Mouse (Mus musculus) midbrain, embryonic 12.5 days (tissue): ENCODE results near the gene Upp2. TPM values are rescaled to one million over a fixed set of nuclear protein-coding genes. Genes with fewer than 3 reads are reported as not detected.

Experiments
- ATAC-seq: fragments of 200-750 bp; cut with Nextera tagmentation; 2 replicates; pipeline ENCODE4 v1.8.0; 2017; ENCODE audit warnings: low read depth, moderate TSS enrichment, moderate library complexity; ENCODE audit not compliant: low FRiP score
- H3K27ac ChIP-seq: fragments of 300-500 bp; sonication (generic); replicated peaks from 2 replicates; pipeline ENCODE4 v1.5.1; 2016; ENCODE audit warnings: mild to moderate bottlenecking
- H3K27me3 ChIP-seq: fragments of 300-500 bp; sonication (generic); 2 replicates; pipeline ENCODE4 v1.6.1; 2016; ENCODE audit warnings: mild to moderate bottlenecking
- H3K36me3 ChIP-seq: fragments of 300-500 bp; sonication (generic); 2 replicates; pipeline ENCODE4 v1.6.1; 2016
- H3K4me1 ChIP-seq: fragments of 300-500 bp; sonication (generic); 2 replicates; pipeline ENCODE4 v1.6.1; 2016
- H3K4me2 ChIP-seq: fragments of 300-500 bp; sonication (generic); replicated peaks from 2 replicates; pipeline ENCODE4 v1.6.1; 2016; ENCODE audit warnings: mild to moderate bottlenecking, moderate library complexity
- H3K4me3 ChIP-seq: fragments of 300-500 bp; sonication (generic); 2 replicates; pipeline ENCODE4 v1.5.1; 2016; ENCODE audit warnings: mild to moderate bottlenecking
- H3K9ac ChIP-seq: fragments of 300-500 bp; sonication (generic); replicated peaks from 2 replicates; pipeline ENCODE4 v1.6.1; 2016; ENCODE audit warnings: mild to moderate bottlenecking, moderate library complexity
- H3K9me3 ChIP-seq: fragments of 300-500 bp; sonication (generic); 2 replicates; pipeline ENCODE4 v1.6.1; 2016; ENCODE audit warnings: mild to moderate bottlenecking
- WGBS: fragments of 180-500 bp; shearing (Covaris S2); methylation state at CpG from one replicate; pipeline ENCODE4 v1.1.7; 2016; 5-methylcytosine and 5-hydroxymethylcytosine counted together
- polyA plus RNA-seq: library from polyadenylated mRNA; unstranded; fragments of >200 nt; fragmentation: Nextera tagmentation; extraction: Ambion mirVana; gene quantifications from 2 replicates; pipeline ENCODE4 v1.2.1, GENCODE M21; 2016

The Upp2 gene
- polyA plus RNA-seq, 1 experiment from 2014 or later: 8.1 TPM

DNA sequence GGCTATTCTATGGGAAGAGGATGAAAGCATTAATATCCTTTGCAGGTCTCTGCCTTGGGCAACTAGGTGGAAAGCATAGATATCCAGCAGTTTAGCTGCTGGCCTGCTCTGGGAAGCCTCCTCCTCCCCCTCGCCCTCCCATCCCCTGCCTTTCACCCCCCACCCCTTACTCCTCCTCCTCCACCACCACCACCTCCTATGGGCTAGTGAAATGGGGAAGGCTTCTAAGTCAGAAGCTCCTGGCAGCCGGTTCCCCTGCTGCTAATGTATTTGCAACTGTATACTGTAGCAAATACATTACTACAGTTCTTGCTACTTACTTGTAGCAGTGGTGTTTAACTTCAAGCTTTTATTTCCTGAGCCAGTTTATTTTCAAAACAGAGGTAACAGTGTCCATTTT lies 60.9 kb downstream of the Upp2 start:
- peaks cover 25% of the 10 kb centered on the region for H3K27me3 ChIP-seq
- ATAC-seq: no peak

GRCm38 (mm10) chr2:58628993-58629392 lies 61.9 kb downstream of the Upp2 start:
- Histone ChIP-seq H3K9me3 (no peaks in the 10 kb centered on the region), H3K27ac (no peak overlapping the region), H3K9ac (no peak overlapping the region), H3K4me3 (no peak overlapping the region), H3K4me2 (no peak overlapping the region), H3K27me3 (peaks cover 25% of the 10 kb centered on the region), H3K4me1 (peaks cover 15% of the 10 kb centered on the region), H3K36me3 (no peaks in the 10 kb centered on the region)
- WGBS: 49% methylated on average over 3 of the region's 3 CpGs
- ATAC-seq: no peak

More for the DNA sequence above, 60.9 kb downstream of the Upp2 start:
- Histone ChIP-seq H3K27ac (no peak overlapping the region), H3K9me3 (no peaks in the 10 kb centered on the region), H3K36me3 (no peaks in the 10 kb centered on the region), H3K4me2 (no peak overlapping the region), H3K9ac (no peak overlapping the region), H3K4me3 (no peak overlapping the region), H3K4me1 (peaks cover 15% of the 10 kb centered on the region)
- WGBS: 22% methylated on average over 1 of the region's 2 CpGs

DNA sequence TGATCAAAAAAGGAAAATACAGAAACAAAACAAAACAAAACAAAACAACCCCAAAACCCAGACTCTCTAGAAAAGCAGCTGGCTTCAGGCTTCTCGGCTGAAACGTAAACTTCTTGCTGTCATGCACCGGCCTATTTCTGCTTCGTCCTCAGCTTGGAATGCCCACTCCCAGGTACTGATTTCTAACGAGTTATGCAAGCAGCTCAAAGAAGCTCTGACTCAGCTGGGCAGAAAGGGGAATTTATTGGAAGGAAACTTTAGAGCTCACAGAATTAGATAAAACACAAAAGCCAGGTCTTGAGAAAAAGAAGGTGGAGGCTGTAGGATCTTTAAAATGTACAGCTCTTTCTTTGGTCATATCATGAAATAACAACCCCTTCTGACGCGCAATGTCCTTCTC lies 62.3 kb downstream of the Upp2 start:
- no peak overlapping the region for H3K4me2 ChIP-seq
- H3K4me1 ChIP-seq: peaks cover 15% of the 10 kb centered on the region
- no peak overlapping the region for H3K9ac ChIP-seq
- WGBS: 52% methylated on average over 7 of the region's 7 CpGs
- H3K36me3 ChIP-seq: no peaks in the 10 kb centered on the region
- no peak for ATAC-seq
- H3K9me3 ChIP-seq: no peaks in the 10 kb centered on the region
- no peak overlapping the region for H3K4me3 ChIP-seq
- H3K27ac ChIP-seq: no peak overlapping the region
- peaks cover 25% of the 10 kb centered on the region for H3K27me3 ChIP-seq

- WGBS: 93% methylated on average over 11 of the region's 11 CpGs
- no peak overlapping the region for H3K27ac ChIP-seq
- ATAC-seq: no peak
- no peaks in the 10 kb centered on the region for H3K36me3 ChIP-seq
- H3K4me1 ChIP-seq: no peaks in the 10 kb centered on the region
- no peak overlapping the region for H3K4me3 ChIP-seq
- H3K9me3 ChIP-seq: no peaks in the 10 kb centered on the region
- no peak overlapping the region for H3K9ac ChIP-seq
- H3K27me3 ChIP-seq: 0 out of 2 replicates have a peak, but pooled peaks cover 12% of the 10 kb centered on the region
- H3K4me2 ChIP-seq: no peak overlapping the region
Observed at GRCm38 (mm10) chr2:58633791-58634190, 66.7 kb downstream of the Upp2 start.

GRCm38 (mm10) chr2:58641761-58642555 lies 74.9 kb downstream of the Upp2 start:
- H3K9me3 ChIP-seq: no peaks in the 10 kb centered on the region
- no peaks in the 10 kb centered on the region for H3K4me1 ChIP-seq
- H3K36me3 ChIP-seq: no peaks in the 10 kb centered on the region
- H3K4me3 ChIP-seq: no peak overlapping the region
- no peaks in the 10 kb centered on the region for H3K27me3 ChIP-seq
- H3K9ac ChIP-seq: no peak overlapping the region
- ATAC-seq: 0 out of 2 replicates have a peak, but pooled peaks have one; percentile 12
- WGBS: 78% methylated on average over 19 of the region's 19 CpGs
- no peak overlapping the region for H3K27ac ChIP-seq
- no peak overlapping the region for H3K4me2 ChIP-seq

DNA sequence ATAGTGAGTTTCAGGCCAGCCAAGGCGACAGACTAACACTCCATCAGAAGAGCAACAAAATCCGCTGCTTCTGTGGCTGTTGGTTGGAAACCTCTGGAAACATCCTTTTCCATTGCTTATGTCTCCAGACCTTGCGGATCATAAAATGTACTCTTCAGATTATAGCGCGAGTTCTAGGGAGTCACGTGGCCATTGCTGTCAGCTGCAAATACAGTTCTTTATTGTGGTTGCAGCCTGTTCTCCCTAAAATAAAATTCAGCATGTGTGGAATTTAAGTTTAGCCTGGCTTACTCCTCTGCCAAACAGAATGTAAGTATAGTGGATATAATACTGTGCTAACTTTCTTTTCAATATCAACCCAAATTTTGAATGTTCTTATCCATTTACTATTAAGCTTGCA lies 78.6 kb downstream of the Upp2 start:
- H3K4me2 ChIP-seq: no peak overlapping the region
- no peaks in the 10 kb centered on the region for H3K36me3 ChIP-seq
- no peak overlapping the region for H3K27ac ChIP-seq
- 90% methylated on average over 6 of the region's 6 CpGs for WGBS
- no peak overlapping the region for H3K9ac ChIP-seq
- H3K27me3 ChIP-seq: no peaks in the 10 kb centered on the region
- H3K9me3 ChIP-seq: no peaks in the 10 kb centered on the region
- no peak overlapping the region for H3K4me3 ChIP-seq
- ATAC-seq: no peak
- no peaks in the 10 kb centered on the region for H3K4me1 ChIP-seq

DNA sequence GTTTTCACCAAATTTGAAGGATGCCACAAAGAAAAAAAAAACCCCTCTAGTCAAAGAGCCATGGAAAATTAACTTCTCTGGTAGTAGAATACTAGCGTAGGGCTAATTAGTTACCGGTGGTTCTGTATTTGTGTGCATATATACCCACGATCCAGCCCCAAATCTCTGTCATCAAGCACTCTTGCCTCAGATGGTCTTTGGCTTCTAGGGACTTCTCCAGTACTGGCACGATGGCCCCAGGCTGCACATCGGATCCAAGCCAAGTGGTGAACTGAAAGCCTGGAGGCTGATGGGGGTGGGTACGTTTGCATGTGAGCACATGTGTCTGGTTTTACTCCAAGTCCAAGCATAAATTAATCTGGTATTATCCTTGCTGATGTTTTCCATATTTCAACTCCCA lies 88.1 kb downstream of the Upp2 start:
- Histone ChIP-seq H3K36me3 (no peaks in the 10 kb centered on the region), H3K27me3 (peaks cover 6% of the 10 kb centered on the region; the same call in 1 of the 2 replicates), H3K4me1 (0 out of 2 replicates have a peak, but pooled peaks cover under 1% of the 10 kb centered on the region), H3K4me2 (no peak overlapping the region), H3K4me3 (no peak overlapping the region), H3K9ac (no peak overlapping the region), H3K27ac (no peak overlapping the region), H3K9me3 (no peaks in the 10 kb centered on the region)
- 90% methylated on average over 6 of the region's 6 CpGs for WGBS
- ATAC-seq: no peak

DNA sequence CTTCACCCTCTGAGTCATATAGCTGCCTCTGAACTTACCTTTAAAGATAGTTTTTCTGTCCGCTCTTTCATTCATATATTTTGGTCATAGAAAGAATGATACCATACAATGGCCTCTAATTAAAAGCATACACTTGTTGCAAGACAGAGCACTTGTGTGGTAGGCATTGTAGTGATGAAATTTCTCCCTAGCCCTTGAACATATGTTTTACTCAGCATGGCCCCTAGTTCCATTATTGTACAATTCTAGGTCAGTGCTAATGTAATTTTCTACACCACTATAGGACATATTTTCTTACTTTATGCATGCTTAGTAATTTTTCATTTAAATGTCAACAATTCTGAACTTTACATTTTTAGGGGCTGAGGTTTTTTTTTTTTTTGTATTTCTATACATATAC lies 89.9 kb downstream of the Upp2 start:
- Histone ChIP-seq H3K9ac (no peak overlapping the region), H3K4me1 (0 out of 2 replicates have a peak, but pooled peaks cover 6% of the 10 kb centered on the region), H3K36me3 (no peaks in the 10 kb centered on the region), H3K9me3 (no peaks in the 10 kb centered on the region), H3K27ac (no peak overlapping the region), H3K27me3 (peaks cover 6% of the 10 kb centered on the region; the same call in 1 of the 2 replicates), H3K4me3 (no peak overlapping the region), H3K4me2 (no peak overlapping the region)
- no peak for ATAC-seq
- WGBS: 93% methylated on average over 1 of the region's 1 CpGs

DNA sequence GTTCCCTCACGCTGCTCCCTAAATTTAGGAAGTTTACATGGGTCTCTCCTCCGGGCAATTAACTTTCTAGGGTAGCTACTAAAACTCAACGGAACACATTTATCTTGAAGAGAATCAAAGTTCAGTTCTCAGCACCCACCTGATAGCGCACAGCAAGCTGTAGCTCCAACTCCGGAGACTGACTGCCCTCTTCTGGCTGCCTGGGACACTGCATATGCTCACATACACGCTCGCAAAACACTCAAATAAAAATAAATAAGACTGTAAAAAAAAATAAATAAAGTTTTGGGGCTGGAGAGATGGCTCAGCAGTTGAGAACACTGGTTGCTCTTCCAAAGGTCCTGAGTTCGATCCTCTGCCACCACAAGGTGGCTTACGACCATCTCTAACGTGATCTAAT lies 90.8 kb downstream of the Upp2 start:
- Histone ChIP-seq H3K27me3 (peaks cover 6% of the 10 kb centered on the region; the same call in 1 of the 2 replicates), H3K4me1 (peaks cover 10% of the 10 kb centered on the region), H3K9me3 (no peaks in the 10 kb centered on the region), H3K9ac (no peak overlapping the region), H3K4me2 (no peak overlapping the region), H3K36me3 (no peaks in the 10 kb centered on the region), H3K27ac (no peak overlapping the region), H3K4me3 (no peak overlapping the region)
- WGBS: 94% methylated on average over 10 of the region's 10 CpGs
- ATAC-seq: no peak

GRCm38 (mm10) chr2:58660591-58660990 lies 93.5 kb downstream of the Upp2 start:
- Histone ChIP-seq H3K36me3 (no peaks in the 10 kb centered on the region), H3K27me3 (peaks cover 10% of the 10 kb centered on the region; the same call in 1 of the 2 replicates), H3K4me1 (peaks cover 12% of the 10 kb centered on the region), H3K4me3 (no peak overlapping the region), H3K9ac (no peak overlapping the region), H3K4me2 (no peak overlapping the region), H3K9me3 (no peaks in the 10 kb centered on the region), H3K27ac (no peak overlapping the region)
- no peak for ATAC-seq
- 63% methylated on average over 13 of the region's 13 CpGs for WGBS

GRCm38 (mm10) chr2:58661116-58661515 lies 94.0 kb downstream of the Upp2 start:
- H3K4me2 ChIP-seq: no peak overlapping the region
- no peaks in the 10 kb centered on the region for H3K9me3 ChIP-seq
- no peak overlapping the region for H3K4me3 ChIP-seq
- no peak for ATAC-seq
- no peaks in the 10 kb centered on the region for H3K36me3 ChIP-seq
- peaks cover 12% of the 10 kb centered on the region for H3K4me1 ChIP-seq
- WGBS: 55% methylated on average over 5 of the region's 5 CpGs
- H3K27ac ChIP-seq: no peak overlapping the region
- no peak overlapping the region for H3K9ac ChIP-seq
- peaks cover 10% of the 10 kb centered on the region; the same call in 1 of the 2 replicates for H3K27me3 ChIP-seq

- Histone ChIP-seq H3K36me3 (no peaks in the 10 kb centered on the region), H3K9me3 (no peaks in the 10 kb centered on the region), H3K4me1 (peaks cover 12% of the 10 kb centered on the region), H3K27ac (no peak overlapping the region), H3K4me3 (no peak overlapping the region), H3K27me3 (peaks cover 13% of the 10 kb centered on the region), H3K9ac (no peak overlapping the region), H3K4me2 (no peak overlapping the region)
- 38% methylated on average over 9 of the region's 9 CpGs for WGBS
- peak; percentile 71; the same call in 1 of the 2 replicates for ATAC-seq
Observed at GRCm38 (mm10) chr2:58662661-58663060, 95.6 kb downstream of the Upp2 start.
